Mouse (Mus musculus) heart, postnatal 10 days (tissue): ENCODE results near the gene Phc3. TPM values are rescaled to one million over a fixed set of nuclear protein-coding genes. Genes with fewer than 3 reads are reported as not detected.
"Not testable (repeated sequence)": the region's sequence is repeated elsewhere in the genome, so short reads cannot be mapped to it uniquely, and the experiment has no call there.

ENCODE experiments used
- DNase-seq, 2 experiments: peaks; one replicate each; pipeline ENCODE4 v3.0.0; 2021
- intact Hi-C: fragments of 180-260 bp; cut with DNase I; formaldehyde crosslinking; loops from one replicate; pipeline ENCODE4 v1.15.1; 2025
- total RNA-seq, 2 experiments: library from RNA; stranded (reverse); gene quantifications; 2 replicates each; pipeline ENCODE4 v1.2.3; 2021

The Phc3 gene
- total RNA-seq, 2 experiments from 2014 or later: 18.3 to 18.7 TPM

DNA sequence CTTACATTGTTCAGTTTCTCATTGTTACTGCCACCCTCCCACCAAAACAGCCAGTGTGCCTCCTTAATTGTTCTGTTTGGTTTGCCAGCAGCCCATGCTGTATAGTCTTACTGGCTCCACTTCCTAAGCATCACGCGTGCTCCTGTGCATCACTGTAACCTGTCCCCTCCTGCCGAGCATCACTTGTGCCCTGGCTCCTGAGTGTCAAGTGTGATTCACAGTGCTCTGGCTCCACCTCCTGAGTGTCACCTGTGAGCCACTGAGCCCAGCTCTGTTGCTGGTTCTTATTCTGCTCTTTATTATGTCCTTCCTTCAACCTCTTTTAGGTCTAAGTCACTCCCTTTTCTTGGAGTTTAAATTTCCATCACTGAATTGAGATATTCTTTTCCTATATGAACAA, 81.8 kb downstream of the Phc3 start:
- intact Hi-C loops: no loop called here

DNA sequence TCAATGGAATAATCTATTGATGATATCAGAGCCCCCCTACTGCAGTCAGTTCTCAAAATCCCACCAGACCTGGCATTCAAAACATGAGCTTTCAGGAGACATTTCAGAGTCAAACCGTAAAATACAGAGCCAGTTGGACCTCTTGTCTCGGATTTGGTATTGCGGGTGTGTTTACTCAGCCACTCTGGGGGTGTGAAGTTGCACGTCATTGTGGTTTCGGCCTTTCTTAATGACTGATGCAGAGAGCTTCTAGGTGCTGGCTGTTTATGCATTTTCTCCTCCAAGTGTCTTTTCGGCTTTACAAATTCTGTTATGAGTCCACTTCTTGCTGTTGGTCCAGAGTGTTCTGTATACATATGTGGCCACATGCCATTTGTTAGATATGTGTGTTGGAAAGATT, 92.5 kb downstream of the Phc3 start:
- no peak for DNase-seq
- intact Hi-C loops: no loop called here

More for the DNA sequence above, 81.8 kb downstream of the Phc3 start:
- DNase-seq: no peak

DNA sequence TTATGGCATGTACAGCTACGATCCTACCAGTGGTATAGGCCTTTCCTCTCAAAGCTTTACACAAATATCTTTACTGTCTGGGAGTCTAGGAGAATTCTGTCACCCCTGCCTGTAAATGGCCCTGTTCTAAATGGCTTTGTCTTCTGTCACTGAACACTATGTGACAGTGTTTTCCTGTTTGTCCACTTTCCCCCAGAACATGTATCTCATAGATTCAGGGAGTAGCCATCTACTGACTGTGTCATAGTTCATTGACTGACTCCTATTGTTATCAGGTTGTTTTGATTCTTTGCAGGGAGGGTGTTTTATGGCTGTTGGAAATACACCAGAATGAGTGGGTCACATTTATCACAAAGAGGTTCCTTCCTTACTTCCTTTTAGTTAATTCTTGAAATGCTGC, 99.2 kb downstream of the Phc3 start:
- intact Hi-C loops: no loop called here
- no peak for DNase-seq

DNA sequence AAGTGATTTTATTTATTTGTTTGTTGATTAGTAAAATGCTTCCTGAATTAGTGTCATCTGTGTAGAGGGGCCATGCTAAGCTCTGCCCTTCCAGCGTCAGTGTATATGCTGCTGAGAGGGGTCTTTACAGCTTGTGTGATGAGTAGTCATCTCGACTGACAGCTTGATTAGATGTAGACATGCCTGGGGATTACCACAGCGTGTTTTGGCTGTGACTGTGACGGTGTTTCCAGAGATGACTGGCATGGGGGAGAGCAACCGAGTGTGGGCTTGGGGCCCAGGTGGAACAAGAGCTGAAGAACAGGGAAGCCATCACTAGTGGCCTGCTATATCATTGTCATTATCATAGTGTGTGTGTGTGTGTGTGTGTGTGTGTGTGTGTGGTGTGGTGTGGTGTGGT, 100.6 kb downstream of the Phc3 start:
- intact Hi-C loops: no loop called here
- DNase-seq: no peak

DNA sequence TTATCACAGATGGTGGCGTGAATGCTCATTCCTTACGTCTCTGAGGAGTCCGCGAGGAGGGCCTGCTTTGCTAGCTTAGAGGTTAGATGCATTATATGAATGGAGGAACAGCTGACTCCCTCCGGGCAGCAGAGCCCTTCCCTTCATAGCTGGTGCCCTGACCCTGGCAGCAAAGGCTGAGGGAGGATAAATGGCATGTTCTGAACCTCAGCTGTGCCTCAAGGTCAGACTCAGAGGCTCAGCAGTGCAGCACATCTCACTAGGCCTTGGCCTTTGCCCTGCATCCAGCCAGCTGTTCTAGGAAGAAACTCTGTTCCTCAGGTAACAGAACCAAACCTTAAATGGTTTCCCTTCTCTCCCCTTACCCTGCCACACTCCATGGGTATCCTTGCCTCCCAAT, 101.0 kb downstream of the Phc3 start:
- no peak for DNase-seq
- intact Hi-C loops: no loop called here

DNA sequence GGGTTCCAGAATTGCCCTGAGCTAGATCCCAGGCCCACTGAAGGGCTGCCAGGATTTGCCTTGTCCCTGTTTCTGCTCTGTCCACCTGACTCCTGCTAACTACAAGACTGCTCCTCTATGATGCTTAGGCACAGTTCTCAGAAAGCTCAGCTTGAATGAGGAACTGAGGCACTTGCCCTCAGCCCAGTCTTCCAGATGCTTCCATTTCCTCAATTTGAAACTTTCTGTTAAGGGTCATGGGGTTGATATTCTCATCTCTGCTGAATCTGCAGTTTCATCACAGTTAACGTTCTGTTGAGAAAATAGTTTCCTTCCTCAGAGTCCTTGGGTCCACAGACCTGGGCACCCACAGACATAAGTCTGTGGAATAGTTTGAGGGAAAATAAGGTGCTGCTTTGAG, 104.6 kb downstream of the Phc3 start:
- peak in 1 of 2 experiments; percentile 7 for DNase-seq
- intact Hi-C loops: no loop called here

DNA sequence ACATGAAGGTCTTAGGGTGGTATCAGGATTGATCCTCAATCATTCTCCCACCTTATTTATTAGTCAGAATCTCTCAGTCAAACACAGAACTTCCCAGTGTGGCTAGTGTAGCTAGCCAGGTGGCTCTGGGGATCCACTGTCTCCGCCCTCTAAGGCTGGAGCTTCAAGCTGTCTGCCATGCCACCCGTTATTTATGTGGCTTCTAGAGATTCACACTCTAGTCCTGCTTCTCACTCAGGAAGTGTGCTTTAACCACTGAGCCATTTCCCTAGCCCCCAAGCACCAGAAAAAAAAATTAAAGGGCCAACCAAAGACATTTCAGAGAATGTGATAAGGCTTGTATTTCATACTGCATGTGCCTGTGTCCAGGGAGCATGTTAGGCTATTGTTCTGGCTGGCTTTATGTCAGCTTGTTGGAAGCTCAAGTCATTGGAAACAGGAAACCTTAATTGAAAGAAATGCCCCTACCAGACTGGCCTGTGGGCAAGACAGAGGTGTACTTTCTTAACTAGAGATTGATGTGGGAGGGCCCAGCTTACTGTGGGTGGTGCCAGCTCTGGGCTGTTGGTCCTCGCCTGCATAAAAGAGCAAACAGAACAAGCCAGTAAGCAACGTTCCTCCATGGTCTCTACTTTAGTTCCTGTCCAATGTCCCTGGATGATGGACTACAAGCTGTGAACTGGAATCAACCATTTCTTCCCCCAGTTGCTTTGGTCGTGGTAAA, 105.3 kb downstream of the Phc3 start:
- intact Hi-C loops: no loop called here

DNA sequence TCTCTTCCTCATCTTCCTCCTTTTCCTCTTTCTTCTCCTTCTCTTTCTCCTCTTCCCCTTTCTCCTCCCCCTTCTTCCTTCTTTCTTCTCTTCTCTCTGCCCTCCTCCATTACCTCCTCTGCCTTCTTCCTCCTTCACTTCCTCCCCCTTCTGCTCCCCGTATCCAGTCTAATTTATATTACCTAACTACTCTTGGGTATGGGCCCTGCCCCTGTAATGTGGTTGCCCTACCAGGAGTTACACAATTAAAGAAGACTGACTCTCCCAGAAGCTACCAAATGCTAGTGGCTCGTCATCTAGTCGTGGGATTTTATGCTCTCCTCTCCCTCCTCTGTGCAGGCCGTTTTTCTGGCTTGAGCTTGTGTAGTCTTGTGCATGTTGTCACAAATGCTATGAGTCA, 108.5 kb downstream of the Phc3 start:
- intact Hi-C loops: no loop called here
- DNase-seq: no peak

More for the DNA sequence above, 105.3 kb downstream of the Phc3 start:
- DNase-seq: no peak

DNA sequence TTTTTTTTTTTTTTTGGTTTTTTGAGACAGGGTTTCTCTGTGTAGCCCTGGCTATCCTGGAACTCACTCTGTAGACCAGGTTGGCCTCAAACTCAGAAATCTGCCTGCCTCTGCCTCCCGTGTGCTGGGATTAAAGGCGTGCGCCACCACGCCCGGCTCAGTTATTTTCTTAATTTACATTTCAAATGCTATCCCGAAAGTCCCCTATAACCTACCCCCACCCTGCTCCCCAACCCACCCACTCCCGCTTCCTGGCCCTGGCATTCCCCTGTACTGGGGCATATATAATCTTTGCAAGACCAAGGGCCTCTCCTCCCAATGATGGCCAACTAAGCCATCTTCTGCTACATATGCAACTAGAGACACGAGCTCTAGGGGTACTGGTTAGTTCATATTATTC, 109.6 kb downstream of the Phc3 start:
- intact Hi-C loops: loop anchor here (10.0 kb wide), 1 partner anchor 275 kb away; no protein-coding TSS in a partner anchor

DNA sequence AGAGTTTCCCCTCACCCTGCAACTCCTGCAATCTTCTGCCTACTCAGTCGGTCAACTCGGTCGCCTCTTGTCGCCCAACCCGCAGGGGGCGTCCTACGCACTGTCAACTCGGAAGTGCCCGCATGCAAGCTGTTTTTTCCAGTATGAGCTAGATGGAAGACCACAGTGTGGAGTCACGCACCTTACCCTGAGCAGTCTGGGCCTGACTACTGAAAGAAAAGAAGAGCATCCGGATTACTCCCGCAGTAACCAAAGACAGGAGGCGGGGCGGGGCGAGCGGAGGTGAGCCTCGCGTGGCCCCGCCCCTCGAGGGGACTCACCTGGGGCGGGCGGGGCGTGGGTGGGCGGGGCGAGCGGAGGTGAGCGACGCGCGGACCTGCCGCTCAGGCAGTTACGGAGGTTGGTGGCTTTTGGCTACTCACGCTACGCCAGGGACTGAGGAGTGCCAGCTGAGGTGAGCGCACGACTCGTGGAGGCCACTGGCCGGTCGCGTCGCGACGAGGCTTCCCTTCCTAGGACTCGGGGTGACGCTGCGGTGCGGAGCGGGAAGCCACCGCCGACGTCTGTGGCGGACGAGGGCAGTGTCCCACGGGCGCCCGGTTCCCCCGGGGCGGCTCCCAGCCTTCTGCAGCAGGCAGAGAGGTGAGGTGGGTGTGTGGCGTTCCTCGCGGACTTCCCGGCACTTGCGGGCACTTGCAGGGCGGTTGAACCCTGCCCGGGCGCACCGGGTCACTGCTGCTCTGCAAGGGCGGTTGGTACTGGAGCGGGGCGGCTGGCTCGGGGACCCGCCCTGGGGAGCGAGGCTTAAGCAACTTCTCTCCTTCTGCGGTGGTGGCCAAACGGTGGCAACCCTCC, 113.4 kb downstream of the Phc3 start, which contains the start of gene Gpr160:
Gpr160 (plus strand) TSS at position 347 of the 855 bp plus-strand sequence.
- intact Hi-C loops: loop anchor here (10.0 kb wide), 1 partner anchor 279 kb away; no protein-coding TSS in a partner anchor
- DNase-seq: peak; percentile 66 to 76

More for the DNA sequence above, 109.6 kb downstream of the Phc3 start:
- DNase-seq: not testable (repeated sequence)

DNA sequence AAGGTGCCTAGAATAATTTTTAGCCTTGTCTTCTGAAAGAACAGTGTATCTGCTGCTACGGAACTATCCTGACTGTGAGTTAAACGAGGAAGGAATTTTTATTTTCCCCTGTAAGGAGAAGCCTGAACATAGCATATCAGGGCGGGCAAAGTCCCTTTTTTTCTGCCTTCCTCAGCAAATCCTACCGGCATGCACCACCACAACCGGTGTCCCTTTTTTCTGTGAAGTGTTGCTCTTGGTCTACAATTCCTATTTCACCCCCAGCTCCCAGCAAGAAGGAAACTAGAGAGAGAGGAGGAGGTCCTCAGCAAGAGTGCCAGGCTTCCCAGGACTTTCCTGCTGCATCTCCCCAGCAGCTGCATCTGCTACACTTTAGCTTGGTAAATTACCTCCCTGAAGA, 115.6 kb downstream of the Phc3 start:
- DNase-seq: no peak
- intact Hi-C loops: loop anchor here (10.0 kb wide), 1 partner anchor 281 kb away; no protein-coding TSS in a partner anchor

DNA sequence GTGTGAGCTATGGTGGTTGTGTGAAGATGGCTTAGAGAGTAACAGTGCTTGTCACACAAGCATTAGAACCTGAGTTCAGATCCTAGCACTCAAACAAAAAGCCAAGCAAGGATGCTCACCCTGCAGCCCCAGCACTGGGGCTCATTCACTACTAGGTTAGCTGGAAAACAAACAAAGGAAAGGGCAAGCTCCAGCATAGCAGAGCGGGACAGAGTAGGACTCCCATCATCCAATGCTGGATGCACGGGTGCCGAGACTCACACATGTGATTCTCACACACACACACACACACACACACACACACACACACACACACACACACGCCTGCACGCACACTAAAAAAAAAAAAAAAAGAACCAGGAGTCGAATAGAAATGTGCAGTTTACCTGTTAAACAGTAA, 117.8 kb downstream of the Phc3 start:
- intact Hi-C loops: loop anchor here (10.0 kb wide), 1 partner anchor 283 kb away; no protein-coding TSS in a partner anchor
- DNase-seq: no peak

Other genes starting within 250 kb of the Phc3 start
- not detected for gene Samd7, start 223.1 kb downstream of the Phc3 start, total RNA-seq
- gene Sec62, start 176.5 kb downstream of the Phc3 start, total RNA-seq: 10 to 100 TPM; 45.6 to 49.9 TPM
- gene Gpr160, start 113.5 kb downstream of the Phc3 start, total RNA-seq: under 1 TPM; 0.50 to 0.81 TPM
- gene Prkci, start 26.3 kb upstream of the Phc3 start, total RNA-seq: 10 to 100 TPM; 18.8 to 29.8 TPM
- 10 to 100 TPM; 25.9 to 26.9 TPM for gene Skil, start 125.6 kb upstream of the Phc3 start, total RNA-seq
- 1 to 10 TPM; 2.1 to 2.2 TPM for gene Cldn11, start 180.5 kb upstream of the Phc3 start, total RNA-seq